Mouse (Mus musculus): Measurements from ENCODE around the gene Aifm2.

- no peak for TF ChIP-seq POLR2A (IDR thresholded peaks at IDR 0.05; ENCODE audit: borderline replicate concordance, insufficient read depth, low read length)
- TF ChIP-seq CTCF (IDR thresholded peaks at IDR 0.05; ENCODE audit: borderline replicate concordance, insufficient read depth, low read depth, low read length): no peak
Measured at GRCm38 (mm10) chr10:61736671-61737078, 21.6 kb downstream of the Aifm2 start.
